Mouse (Mus musculus) brain, embryonic 14.5 days (tissue): Measurements from ENCODE around the gene P2ry10. TPM values are rescaled to one million over a fixed set of nuclear protein-coding genes. Genes with fewer than 3 reads are reported as not detected.

Source experiments
- DNase-seq: peaks from one replicate; pipeline ENCODE4 v3.0.0-alpha.2; 2011; ENCODE audit warnings: low read depth
- CTCF ChIP-seq: fragments of 200-500 bp; IDR thresholded peaks from 2 replicates; pipeline ENCODE4 v1.5.1; 2012; ENCODE audit warnings: inconsistent platforms, mild to moderate bottlenecking, moderate library complexity, borderline replicate concordance; ENCODE audit not compliant: insufficient read depth, insufficient read length; ENCODE audit errors: extremely low read depth
- POLR2A ChIP-seq: fragments of 200-500 bp; IDR thresholded peaks from 2 replicates; pipeline ENCODE4 v1.6.1; 2012; ENCODE audit warnings: mild to moderate bottlenecking, inconsistent platforms, borderline replicate concordance; ENCODE audit not compliant: poor library complexity, insufficient read depth, insufficient read length, severe bottlenecking; ENCODE audit errors: extremely low read depth
- polyA plus RNA-seq: library from polyadenylated mRNA; depleted of rRNA; stranded (reverse); fragments of >200 nt; gene quantifications from 2 replicates; pipeline ENCODE4 v1.2.3, GENCODE M21; 2012; rRNA removed

Gene P2ry10
- polyA plus RNA-seq, 1 experiment: not detected

- TF ChIP-seq POLR2A: no peak
- TF ChIP-seq CTCF: no peak
- no peak for DNase-seq
These were observed 62.6 kb downstream of the P2ry10 start for GRCm38 (mm10) chrX:107150752-107151515.

Other genes with a start within 250 kb of the P2ry10 start
- 2.1 and 2.2 TPM in 2 replicates for gene Rtl3, start 247.8 kb upstream of the P2ry10 start, polyA plus RNA-seq
- 2.9 and 3.9 TPM in 2 replicates for gene Lpar4, start 167.9 kb upstream of the P2ry10 start, polyA plus RNA-seq
- 0.44 and 0.56 TPM in 2 replicates for gene P2ry10b, start 60.4 kb downstream of the P2ry10 start, polyA plus RNA-seq
- 0.05 and 0.30 TPM in 2 replicates for gene Gpr174, start 167.4 kb downstream of the P2ry10 start, polyA plus RNA-seq